Mouse (Mus musculus) embryonic facial prominence, embryonic 10.5 days (tissue): Measurements from ENCODE around the gene Gzmd. TPM values are rescaled to one million over a fixed set of nuclear protein-coding genes. Genes with fewer than 3 reads are reported as not detected.
"Not testable (repeated sequence)": the region's sequence is repeated elsewhere in the genome, so short reads cannot be mapped to it uniquely, and the experiment has no call there.

Source experiments
- DNase-seq: peaks from one replicate; pipeline ENCODE4 v3.0.0-alpha.2; 2017; ENCODE audit warnings: low spot score
- H3K27ac ChIP-seq: fragments of 300-500 bp; sonication (generic); replicated peaks from 2 replicates; pipeline ENCODE4 v1.5.1; 2016; ENCODE audit warnings: mild to moderate bottlenecking
- H3K27me3 ChIP-seq: fragments of 300-500 bp; sonication (generic); replicated peaks from 2 replicates; pipeline ENCODE4 v1.6.1; 2016; ENCODE audit warnings: low read depth, mild to moderate bottlenecking; ENCODE audit not compliant: poor library complexity, severe bottlenecking
- H3K36me3 ChIP-seq: fragments of 300-500 bp; sonication (generic); replicated peaks from 2 replicates; pipeline ENCODE4 v1.6.1; 2016; ENCODE audit warnings: mild to moderate bottlenecking, moderate library complexity
- H3K4me1 ChIP-seq: fragments of 300-500 bp; sonication (generic); 2 replicates; pipeline ENCODE4 v1.6.1; 2016
- H3K4me3 ChIP-seq: fragments of 300-500 bp; sonication (generic); 2 replicates; pipeline ENCODE4 v1.5.1; 2016; ENCODE audit warnings: mild to moderate bottlenecking, moderate library complexity
- H3K9me3 ChIP-seq: fragments of 300-500 bp; sonication (generic); 2 replicates; pipeline ENCODE4 v1.6.1; 2016; ENCODE audit warnings: mild to moderate bottlenecking
- WGBS: fragments of 180-500 bp; shearing (Covaris S2); methylation state at CpG from one replicate; pipeline ENCODE4 v1.1.7; 2016; 5-methylcytosine and 5-hydroxymethylcytosine counted together
- polyA plus RNA-seq: library from polyadenylated mRNA; unstranded; fragments of >200 nt; fragmentation: Nextera tagmentation; extraction: Ambion mirVana; gene quantifications from 2 replicates; pipeline ENCODE4 v1.2.1, GENCODE M21; 2016

Gzmd gene
- not detected in 2 replicates for polyA plus RNA-seq

DNA sequence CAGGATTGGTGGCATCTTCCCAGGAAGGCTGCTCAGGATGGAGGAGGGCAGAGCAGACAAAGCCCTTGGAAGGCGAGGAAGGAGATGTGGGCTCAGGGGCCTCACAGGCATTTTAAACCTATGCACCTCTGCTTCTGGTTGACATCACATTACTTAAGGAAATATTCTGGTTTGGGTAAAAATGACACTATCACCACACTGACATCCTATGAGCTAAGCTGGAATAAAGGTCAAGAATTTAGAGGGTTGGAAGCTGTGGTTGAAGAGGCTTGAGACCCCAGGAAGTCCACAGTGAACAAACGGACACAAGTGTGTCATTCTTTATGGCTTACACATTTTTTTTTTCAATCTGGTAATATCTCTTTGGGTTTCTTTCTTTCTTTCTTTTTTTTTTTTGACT lies at the start of gene Gzmd:
Gene Gzmd, minus strand, starts transcription at position 101 of the 400 bp plus-strand sequence.
- H3K9me3 ChIP-seq = not testable (repeated sequence)

DNA sequence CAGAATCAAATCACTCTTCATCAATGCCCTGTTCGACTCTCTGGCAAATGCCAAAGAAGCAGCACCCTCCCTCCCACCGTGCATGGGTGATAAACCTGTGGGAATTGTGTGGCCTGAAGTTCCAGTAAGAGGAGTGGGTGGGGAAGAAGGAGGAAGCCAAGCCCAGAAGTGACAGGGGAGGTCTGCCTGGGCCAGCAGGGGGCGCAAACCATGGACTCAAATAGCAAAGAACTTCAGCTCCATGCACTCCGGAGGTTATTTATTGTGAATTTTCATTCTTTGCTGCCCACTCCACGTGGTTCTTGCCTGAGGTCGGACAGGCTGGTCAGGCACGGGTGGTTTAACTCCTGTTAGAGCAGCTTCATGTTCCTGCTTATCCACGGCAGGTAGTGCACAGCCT lies 45.2 kb upstream of the Gzmd start:
- not testable (repeated sequence) for H3K36me3 ChIP-seq, H3K4me1 ChIP-seq, H3K27ac ChIP-seq, H3K27me3 ChIP-seq, H3K9me3 ChIP-seq, H3K4me3 ChIP-seq
- peak; percentile 73 for DNase-seq
- WGBS = 33% methylated on average over 8 of the region's 8 CpGs

More for the DNA sequence above, at the start of gene Gzmd:
- DNase-seq, H3K27ac ChIP-seq, H3K4me1 ChIP-seq, H3K36me3 ChIP-seq, H3K4me3 ChIP-seq, H3K27me3 ChIP-seq: not testable (repeated sequence)
- WGBS = 89% methylated on average over 2 of the region's 2 CpGs

DNA sequence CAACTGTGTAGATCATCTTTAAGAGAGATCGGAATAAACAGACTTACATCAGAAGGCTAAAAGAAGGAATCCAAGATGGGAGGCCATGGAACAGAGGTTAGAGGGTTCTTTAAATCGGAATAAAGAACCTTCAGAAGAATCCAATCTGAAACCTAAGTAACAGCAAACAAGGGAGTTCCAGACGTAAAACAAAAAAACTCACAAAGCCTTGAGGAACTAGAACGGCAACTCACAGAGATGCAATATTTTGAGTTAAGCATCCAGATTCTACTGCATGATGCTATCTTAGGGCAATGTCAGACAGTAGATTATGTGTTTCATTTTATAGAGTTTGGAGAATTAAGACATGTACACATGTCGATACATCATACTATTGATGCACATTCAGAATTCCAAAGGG lies 42.1 kb upstream of the Gzmd start, which contains the start of gene Gzmn:
Gene Gzmn, minus strand, starts transcription at position 101 of the 400 bp plus-strand sequence.
- no peaks in the 10 kb centered on the region for H3K36me3 ChIP-seq
- no peaks in the 10 kb centered on the region for H3K27me3 ChIP-seq
- no peaks in the 10 kb centered on the region for H3K4me1 ChIP-seq
- no peak for DNase-seq
- no peak within 1 kb of the TSS for H3K4me3 ChIP-seq
- no peak within 1 kb of the TSS for H3K27ac ChIP-seq
- H3K9me3 ChIP-seq = no peaks in the 10 kb centered on the region
- WGBS = 91% methylated on average over 5 of the region's 5 CpGs

DNA sequence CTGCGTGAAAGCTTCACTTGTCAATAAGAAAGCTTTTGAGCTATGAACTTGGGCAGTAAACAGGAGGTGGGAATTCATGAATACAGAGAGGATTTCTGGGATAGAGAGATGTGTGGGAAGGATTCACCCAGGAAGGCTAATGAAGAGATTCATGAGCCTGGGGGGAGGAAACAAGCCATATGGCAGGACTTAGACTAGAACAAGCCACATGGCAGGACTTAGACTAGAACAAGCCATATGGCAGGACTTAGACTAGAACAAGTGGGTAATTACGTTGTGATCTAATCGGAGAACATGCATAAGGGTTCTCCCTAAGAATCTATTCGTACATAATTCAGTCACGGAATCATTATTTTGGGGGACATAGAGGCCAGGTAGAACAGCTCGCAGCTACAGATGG lies 41.0 kb upstream of the Gzmd start:
- Histone ChIP-seq H3K27ac (no peak overlapping the region), H3K36me3 (no peaks in the 10 kb centered on the region), H3K9me3 (no peaks in the 10 kb centered on the region), H3K4me1 (no peaks in the 10 kb centered on the region), H3K4me3 (no peak overlapping the region), H3K27me3 (no peaks in the 10 kb centered on the region)
- 94% methylated on average over 6 of the region's 6 CpGs for WGBS
- no peak for DNase-seq

DNA sequence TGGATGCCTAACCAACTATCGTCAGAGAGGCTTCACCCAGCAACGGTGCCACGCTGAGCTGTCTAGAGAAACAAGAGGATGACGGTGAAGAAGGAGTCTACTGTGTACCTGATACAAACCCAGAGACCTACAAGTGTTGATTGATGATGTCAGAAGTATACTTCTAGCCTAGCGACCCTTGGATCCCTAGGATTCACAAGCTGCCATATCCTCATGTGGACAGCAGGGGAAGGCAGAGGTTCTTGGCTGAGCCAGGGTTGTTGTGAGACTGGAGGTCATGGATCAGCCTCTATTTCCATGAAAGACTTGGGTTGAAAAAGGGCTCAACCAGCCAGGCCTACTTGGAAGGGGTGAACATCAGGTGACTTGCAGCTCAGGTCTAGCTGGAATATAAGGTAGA lies 40.3 kb upstream of the Gzmd start:
- H3K4me3 ChIP-seq = no peak overlapping the region
- H3K9me3 ChIP-seq = no peaks in the 10 kb centered on the region
- WGBS = 88% methylated on average over 5 of the region's 5 CpGs
- DNase-seq = no peak
- no peaks in the 10 kb centered on the region for H3K4me1 ChIP-seq
- no peak overlapping the region for H3K27ac ChIP-seq
- H3K27me3 ChIP-seq = no peaks in the 10 kb centered on the region
- no peaks in the 10 kb centered on the region for H3K36me3 ChIP-seq

DNA sequence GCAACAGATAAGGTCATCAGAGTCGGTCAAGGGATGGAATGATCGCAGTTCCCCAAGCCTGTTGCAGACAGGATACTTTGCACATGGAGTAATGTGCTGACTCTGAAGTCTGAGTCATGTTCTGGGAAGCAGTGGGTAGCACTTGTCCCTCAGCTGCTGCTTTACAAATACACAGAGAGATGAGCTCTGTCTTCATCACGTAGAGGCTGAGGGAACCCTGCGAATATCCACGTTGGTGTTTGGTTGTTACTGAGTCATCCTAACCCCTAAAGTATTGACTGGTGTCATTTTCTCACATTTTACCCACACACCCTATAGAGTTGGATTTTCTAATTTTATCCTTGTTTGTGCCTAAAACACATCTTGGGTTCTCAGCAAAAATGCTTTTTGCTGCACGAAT lies 35.6 kb upstream of the Gzmd start:
- Histone ChIP-seq H3K36me3 (no peaks in the 10 kb centered on the region), H3K4me1 (no peaks in the 10 kb centered on the region), H3K27ac (no peak overlapping the region), H3K9me3 (no peaks in the 10 kb centered on the region), H3K4me3 (no peak overlapping the region), H3K27me3 (no peaks in the 10 kb centered on the region)
- no peak for DNase-seq
- 79% methylated on average over 6 of the region's 6 CpGs for WGBS

DNA sequence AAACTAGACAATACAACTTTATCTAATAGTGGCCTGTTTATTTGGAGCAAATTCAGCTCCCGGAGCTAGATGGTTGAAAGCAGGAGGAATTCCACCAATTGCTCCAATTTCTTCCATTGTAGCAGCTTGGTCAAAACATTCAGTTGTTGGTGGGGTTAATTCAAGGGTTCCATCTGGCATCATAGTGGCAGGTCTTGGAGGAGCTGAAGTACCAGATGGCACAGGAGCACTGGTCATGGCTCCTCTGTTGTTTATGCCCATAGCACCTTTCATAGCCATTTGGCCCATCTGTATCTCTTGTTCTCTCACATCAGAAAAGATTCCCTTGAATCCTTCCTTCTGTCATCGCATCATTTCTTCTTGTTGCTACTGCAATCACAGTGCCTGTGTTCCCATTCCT lies 29.7 kb upstream of the Gzmd start:
- Histone ChIP-seq H3K27me3 (no peaks in the 10 kb centered on the region), H3K4me3 (no peak overlapping the region), H3K27ac (no peak overlapping the region), H3K36me3 (no peaks in the 10 kb centered on the region), H3K9me3 (no peaks in the 10 kb centered on the region), H3K4me1 (no peaks in the 10 kb centered on the region)
- DNase-seq = no peak
- 84% methylated on average over 2 of the region's 2 CpGs for WGBS

DNA sequence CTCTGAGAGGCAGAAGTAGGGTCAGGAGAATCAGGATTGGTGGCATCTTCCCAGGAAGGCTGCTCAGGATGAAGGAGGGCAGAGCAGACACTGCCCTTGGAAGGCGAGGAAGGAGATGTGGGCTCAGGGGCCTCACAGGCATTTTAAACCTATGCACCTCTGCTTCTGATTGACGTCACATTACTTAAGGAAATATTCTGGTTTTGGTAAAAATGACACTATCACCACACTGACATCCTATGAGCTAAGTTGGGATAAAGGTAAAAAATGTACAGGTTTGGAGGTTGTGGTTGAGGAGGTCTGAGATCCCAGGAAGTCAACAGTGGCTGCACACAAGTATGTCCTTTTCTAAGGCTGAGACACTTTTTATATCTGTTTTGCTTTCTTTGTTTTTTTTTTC lies 27.1 kb upstream of the Gzmd start, which contains the start of gene Gzmg:
Gene Gzmg, minus strand, starts transcription at position 101 of the 400 bp plus-strand sequence.
- H3K4me1 ChIP-seq, H3K27ac ChIP-seq, H3K4me3 ChIP-seq, H3K9me3 ChIP-seq, DNase-seq, H3K27me3 ChIP-seq, H3K36me3 ChIP-seq: not testable (repeated sequence)
- WGBS = 80% methylated on average over 2 of the region's 2 CpGs

DNA sequence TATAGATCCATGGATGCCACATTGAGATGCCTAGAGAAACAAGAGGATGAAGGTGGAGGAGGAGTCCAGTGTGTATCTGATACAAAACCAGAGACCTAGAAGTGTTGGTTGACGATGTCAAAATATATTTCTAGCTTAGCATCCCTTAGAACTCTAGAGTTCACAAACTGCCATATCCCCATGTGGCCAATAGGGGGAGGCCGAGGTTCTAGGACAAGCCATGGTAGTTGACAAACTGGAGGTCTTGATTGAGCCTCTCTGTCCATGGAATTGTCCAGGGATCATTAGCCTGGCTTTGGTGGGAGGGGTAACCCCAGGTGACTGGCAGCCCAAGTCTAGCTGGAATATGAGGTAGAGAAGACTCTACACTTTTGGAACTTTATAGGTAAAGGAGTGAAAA lies 22.9 kb upstream of the Gzmd start:
- 65% methylated on average over 2 of the region's 2 CpGs for WGBS

DNA sequence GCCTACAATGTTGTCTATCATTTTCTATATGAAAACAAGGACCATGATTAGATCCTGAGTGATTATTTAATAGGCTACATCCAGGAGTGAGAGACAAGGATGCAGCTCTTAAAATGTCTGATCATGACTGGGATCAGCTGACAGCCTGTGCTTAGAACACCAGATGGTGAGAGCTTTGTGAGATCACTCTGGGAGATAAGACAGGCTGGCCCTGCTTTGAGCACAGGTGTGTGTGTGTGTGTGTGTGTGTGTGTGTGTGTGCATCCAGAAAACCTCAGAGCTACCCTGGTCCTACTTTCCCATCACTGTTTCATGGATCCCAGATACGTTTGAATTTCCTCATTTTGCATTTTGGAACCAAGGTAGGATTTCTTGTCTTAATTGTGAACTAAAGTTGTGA lies 1.3 kb upstream of the Gzmd start:
- H3K4me1 ChIP-seq, H3K9me3 ChIP-seq, DNase-seq, H3K27ac ChIP-seq, H3K36me3 ChIP-seq, H3K27me3 ChIP-seq, H3K4me3 ChIP-seq: not testable (repeated sequence)
- WGBS = 79% methylated on average over 1 of the region's 1 CpGs

More for the DNA sequence above, 22.9 kb upstream of the Gzmd start:
- no peaks in the 10 kb centered on the region for H3K36me3 ChIP-seq
- no peak overlapping the region for H3K4me3 ChIP-seq
- no peak overlapping the region for H3K27ac ChIP-seq
- H3K27me3 ChIP-seq = no peaks in the 10 kb centered on the region
- no peaks in the 10 kb centered on the region for H3K4me1 ChIP-seq
- no peaks in the 10 kb centered on the region for H3K9me3 ChIP-seq
- no peak for DNase-seq

DNA sequence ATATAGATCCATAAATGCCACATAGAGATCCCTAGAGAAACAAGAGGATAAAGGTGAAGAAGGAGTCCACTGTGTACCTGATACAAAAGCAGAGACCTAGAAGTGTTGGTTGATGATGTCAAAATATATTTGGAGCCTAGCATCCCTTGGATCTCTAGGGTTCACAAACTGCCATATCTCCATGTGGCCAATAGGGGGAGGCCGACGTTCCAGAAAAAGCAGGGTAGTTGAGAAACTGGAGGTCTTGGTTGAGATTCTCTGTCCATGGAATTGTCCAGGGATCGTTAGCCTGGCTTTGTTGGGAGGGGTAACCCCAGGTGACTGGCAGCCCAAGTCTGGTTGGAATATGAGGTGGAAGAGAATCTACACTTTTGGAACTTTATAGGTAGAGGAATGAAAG lies 4.1 kb downstream of the Gzmd start:
- Histone ChIP-seq H3K27ac (no peak overlapping the region), H3K4me1 (no peaks in the 10 kb centered on the region), H3K9me3 (no peaks in the 10 kb centered on the region), H3K27me3 (no peaks in the 10 kb centered on the region), H3K4me3 (no peak overlapping the region), H3K36me3 (no peaks in the 10 kb centered on the region)
- WGBS = 48% methylated on average over 3 of the region's 3 CpGs
- DNase-seq = no peak

DNA sequence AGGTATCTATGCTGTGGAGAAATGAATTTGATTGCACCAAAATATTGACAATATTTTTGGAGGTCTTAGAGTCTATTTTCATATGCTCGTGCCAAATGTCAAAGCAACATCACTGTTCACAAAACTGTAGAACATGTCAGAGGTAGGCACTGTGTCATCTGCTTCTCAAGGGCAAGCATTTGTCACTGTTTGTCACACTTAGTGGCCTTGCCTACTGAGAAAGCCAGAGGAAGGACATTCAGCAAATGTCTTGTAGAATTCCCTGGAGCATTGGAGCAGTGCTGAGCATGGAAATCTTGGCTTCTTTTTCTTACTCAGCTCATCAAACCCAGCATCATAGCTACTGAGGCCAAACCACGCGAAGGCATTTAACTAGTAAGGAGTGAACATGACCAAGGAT lies 8.9 kb downstream of the Gzmd start:
- Histone ChIP-seq H3K27ac (no peak overlapping the region), H3K4me3 (no peak overlapping the region), H3K27me3 (no peaks in the 10 kb centered on the region), H3K9me3 (no peaks in the 10 kb centered on the region), H3K36me3 (no peaks in the 10 kb centered on the region), H3K4me1 (no peaks in the 10 kb centered on the region)
- WGBS = 82% methylated on average over 3 of the region's 3 CpGs
- no peak for DNase-seq

DNA sequence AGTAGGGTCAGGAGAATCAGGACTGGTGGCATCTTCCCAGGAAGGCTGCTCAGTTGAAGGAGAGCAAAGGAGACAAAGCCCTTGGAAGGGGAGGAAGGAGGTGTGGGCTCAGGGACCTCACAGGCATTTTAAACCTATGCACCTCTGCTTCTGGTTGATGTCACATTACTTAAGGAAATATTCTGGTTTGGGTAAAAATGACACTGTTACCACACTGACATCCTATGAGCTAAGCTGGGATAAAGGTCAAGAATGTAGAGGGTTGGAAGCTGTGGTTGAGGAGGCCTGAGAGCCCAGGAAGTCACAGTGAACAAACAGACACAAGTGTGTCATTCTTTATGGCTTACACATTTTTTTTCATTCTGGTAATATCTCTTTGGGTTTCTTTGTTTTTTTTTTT lies 11.9 kb downstream of the Gzmd start, which contains the start of gene Gzme:
Gene Gzme, minus strand, starts transcription at position 101 of the 400 bp plus-strand sequence.
- no peaks in the 10 kb centered on the region for H3K4me1 ChIP-seq
- no peaks in the 10 kb centered on the region for H3K36me3 ChIP-seq
- H3K27ac ChIP-seq = no peak within 1 kb of the TSS
- H3K4me3 ChIP-seq = no peak within 1 kb of the TSS
- no peak for DNase-seq
- H3K9me3 ChIP-seq = no peaks in the 10 kb centered on the region
- H3K27me3 ChIP-seq = no peaks in the 10 kb centered on the region
